Mouse (Mus musculus): ENCODE measurements around the gene Neu1. TPM values are rescaled to one million over a fixed set of nuclear protein-coding genes. Genes with fewer than 3 reads are reported as not detected.

Gene Neu1
- total RNA-seq (2021): 10 to 100 TPM; 43.8 to 47.2 TPM

DNA sequence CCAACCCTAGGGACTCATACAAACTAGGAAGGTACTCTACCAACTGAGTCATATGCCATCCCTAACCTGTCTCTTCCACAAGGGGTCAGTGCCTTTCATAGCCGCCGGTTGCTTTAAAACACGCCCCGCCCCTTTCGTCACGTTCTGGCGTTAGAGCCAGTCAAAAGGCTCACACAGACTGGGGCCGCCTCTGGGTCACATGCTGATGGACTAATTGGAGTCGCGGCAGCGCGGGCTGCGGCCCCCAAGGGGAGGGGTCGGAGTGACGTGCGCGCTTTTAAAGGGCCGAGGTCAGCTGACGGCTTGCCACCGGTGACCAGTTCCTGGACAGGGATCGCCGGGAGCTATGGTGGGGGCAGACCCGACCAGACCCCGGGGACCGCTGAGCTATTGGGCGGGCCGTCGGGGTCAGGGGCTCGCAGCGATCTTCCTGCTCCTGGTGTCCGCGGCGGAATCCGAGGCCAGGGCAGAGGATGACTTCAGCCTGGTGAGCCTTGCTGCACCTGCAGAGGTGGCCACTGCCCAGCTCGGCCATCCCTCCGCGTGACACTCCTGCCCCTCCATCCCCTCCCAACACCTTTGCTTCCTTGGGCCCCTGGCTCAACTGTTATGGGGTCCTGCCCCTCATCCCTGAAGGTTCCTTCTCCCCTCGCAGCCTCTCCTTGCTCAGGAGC lies at the start of gene Neu1:
TSS of gene Neu1 (plus strand) at position 193 of the 674 bp plus-strand sequence.
- intact Hi-C loops (cut with DNase I): no loop called here
- peak; percentile 95 to 97 for DNase-seq (ENCODE audit: low spot score in 2 of 2)

DNA sequence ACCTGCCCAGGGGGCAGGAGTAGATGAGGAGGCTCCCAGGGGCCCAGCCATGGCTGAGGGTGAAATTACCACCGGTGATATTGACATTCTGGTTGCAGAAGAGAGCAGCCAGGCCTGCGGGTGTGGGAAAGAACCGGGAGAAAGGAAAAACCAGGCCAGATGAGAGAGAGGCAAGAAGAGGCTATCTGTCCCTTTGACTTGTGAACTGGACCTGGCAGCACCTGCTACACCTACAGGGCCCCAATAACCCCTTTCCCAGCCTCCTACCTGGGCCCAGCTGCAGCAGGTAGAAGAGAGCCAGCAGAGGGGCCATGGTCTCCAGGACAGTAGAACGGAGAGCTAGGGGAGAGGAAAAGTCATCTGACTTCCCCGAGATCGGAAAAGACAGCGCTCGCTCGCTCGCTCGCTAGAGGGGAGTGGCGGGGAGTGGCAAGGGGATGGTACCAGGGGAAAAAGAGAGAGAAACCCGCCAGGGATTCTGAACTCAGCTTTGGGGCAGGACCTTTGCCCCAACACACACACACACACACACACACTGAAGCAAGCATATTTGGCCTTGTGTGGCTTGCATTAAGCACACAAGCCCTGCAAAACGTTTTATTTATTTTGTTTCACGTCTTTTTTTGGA lies 49.3 kb upstream of the Neu1 start, which contains the start of gene Gm20547:
TSS of gene Gm20547 (minus strand) at position 360 of the 628 bp plus-strand sequence.
- DNase-seq (ENCODE audit: low spot score in 2 of 2): no peak
- intact Hi-C loops (cut with DNase I): no loop called here

DNA sequence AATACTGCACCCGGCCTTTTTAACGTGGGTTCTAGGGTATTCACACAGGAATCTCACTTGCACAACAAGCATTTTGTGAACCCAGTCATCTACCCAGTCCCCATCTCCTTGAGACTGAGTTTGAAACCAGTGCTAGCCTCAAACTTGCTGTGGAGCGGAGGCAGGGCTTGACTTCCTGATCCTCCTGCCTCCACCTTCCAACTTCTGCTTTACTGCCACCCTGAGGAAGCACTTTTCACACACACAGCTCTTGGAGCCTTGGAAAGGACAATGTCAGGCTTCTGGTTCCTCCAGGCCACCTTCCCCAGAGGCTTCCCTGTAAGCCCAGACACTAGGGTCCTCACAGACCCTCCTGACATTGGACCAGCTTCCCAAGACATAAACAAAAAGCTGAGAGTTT lies 47.7 kb upstream of the Neu1 start:
- intact Hi-C loops (cut with DNase I): no loop called here
- no peak for DNase-seq (ENCODE audit: low spot score in 2 of 2)

- intact Hi-C loops (cut with DNase I): no loop called here
Measured at GRCm38 (mm10) chr17:34884704-34885103, 46.3 kb upstream of the Neu1 start.

GRCm38 (mm10) chr17:34885615-34886014 lies 45.4 kb upstream of the Neu1 start:
- intact Hi-C loops (cut with DNase I): no loop called here
- no peak for DNase-seq (ENCODE audit: low spot score in 2 of 2)

More at GRCm38 (mm10) chr17:34884704-34885103, 46.3 kb upstream of the Neu1 start:
- no peak for DNase-seq (ENCODE audit: low spot score in 2 of 2)

GRCm38 (mm10) chr17:34887942-34888341 lies 43.1 kb upstream of the Neu1 start:
- intact Hi-C loops (cut with DNase I): no loop called here
- DNase-seq (ENCODE audit: low spot score in 2 of 2): no peak

- no peak for DNase-seq (ENCODE audit: low spot score in 2 of 2)
- intact Hi-C loops (cut with DNase I): loop anchor here (5.0 kb wide), 2 partner anchors 38 to 53 kb away; partner anchors contain the start of genes Dxo, Nelfe, Skiv2l and Stk19
Measured at GRCm38 (mm10) chr17:34890074-34890743, 40.8 kb upstream of the Neu1 start.

DNA sequence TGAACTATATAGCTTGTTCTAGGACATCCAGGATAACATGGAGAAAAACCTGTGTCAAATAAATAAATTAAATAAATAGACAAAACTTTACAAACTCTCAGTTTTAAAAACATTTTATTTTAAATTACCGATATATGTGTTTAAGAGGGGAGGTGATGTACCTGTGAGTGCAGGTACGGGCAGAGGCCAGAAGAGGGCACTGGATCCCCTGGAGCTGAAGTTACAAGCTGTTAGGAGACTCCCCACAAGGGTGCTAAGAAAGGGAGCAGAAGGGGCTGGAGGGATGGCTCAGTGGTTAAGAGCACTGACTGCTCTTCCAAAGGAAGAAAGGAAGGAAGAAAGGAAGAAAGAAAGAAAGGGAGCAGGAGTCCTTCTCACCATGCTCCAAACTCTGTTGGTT lies 39.7 kb upstream of the Neu1 start:
- intact Hi-C loops (cut with DNase I): loop anchor here (5.0 kb wide), 2 partner anchors 39 to 54 kb away; partner anchors contain the start of genes Dxo, Nelfe, Skiv2l and Stk19

DNA sequence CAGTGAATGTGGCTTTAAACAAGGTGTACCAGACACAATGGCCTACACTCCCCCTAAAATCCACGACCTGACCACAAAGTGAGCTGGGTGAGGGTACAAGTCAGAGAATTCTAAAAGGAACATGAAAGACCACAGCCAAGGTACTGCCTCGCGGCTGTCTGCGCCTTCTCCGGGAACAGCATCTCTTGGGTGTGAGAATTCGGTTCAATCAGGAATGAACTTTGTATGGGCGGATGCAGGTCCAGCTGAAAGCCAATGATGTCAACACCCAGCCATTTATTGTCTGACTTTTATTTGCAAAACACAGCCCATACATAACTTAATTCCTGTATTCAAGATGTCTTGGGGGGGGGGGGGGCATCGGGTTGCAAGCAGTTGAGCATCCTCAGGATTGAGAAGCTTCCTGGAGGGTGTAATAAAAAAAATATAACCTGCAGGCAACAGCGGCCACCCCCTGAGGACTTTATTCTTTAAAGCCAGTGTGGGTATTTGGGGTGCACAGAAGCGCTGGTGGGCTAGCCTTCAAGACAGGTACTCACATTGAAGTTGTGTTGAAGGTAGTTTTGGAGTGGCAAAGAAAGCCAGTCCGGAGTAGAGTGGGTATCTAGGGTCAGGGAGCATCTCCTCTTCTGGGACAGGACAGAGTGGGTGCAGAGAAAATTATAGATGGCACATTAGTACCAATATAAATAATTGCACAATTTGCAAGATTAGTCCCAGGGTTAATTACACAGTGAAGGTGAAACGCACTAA lies 37.8 kb upstream of the Neu1 start:
- intact Hi-C loops (cut with DNase I): loop anchor here (5.0 kb wide), 2 partner anchors 41 to 56 kb away; partner anchors contain the start of genes Dxo, Nelfe, Skiv2l and Stk19
- DNase-seq (ENCODE audit: low spot score in 2 of 2): no peak

More for the DNA sequence above, 39.7 kb upstream of the Neu1 start:
- DNase-seq (ENCODE audit: low spot score in 2 of 2): no peak

DNA sequence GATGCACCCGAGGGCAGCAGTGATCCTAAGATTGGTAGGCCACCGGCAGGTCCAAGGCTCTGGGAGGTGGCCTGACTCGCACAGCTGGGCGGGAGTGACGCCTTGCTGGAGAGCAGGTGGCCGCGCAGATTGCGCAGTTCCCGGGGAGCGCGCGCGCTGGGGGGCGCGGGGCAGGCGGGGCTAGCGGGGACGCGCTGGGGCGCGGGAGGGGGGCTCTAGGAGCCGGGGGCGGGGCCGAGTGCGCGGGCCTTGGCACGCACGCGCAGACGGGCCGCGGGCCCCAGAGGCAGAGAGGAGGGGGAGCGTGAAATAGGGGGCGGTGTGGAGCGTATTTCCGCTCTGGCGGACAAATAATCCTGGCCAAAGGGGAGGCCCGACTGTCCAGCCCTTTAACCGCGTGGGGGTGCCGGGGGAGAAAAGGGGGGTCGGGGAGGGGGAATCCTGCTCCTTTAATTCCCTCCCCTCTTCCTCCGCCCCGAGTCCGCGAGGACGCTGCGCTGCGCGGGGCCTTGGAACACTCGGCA lies 36.9 kb upstream of the Neu1 start:
- intact Hi-C loops (cut with DNase I): loop anchor here (5.0 kb wide), 2 partner anchors 42 to 57 kb away; partner anchors contain the start of genes Dxo, Nelfe, Skiv2l and Stk19
- DNase-seq (ENCODE audit: low spot score in 2 of 2): peak; percentile 90 to 93

- peak; percentile 33 to 56 for DNase-seq (ENCODE audit: low spot score in 2 of 2)
- intact Hi-C loops (cut with DNase I): loop anchor here (5.0 kb wide), 5 partner anchors 43 to 342 kb away; partner anchors contain the start of genes Dxo, Nelfe, Nfkbil1 and Ppt2
Measured at GRCm38 (mm10) chr17:34894801-34895530, 36.1 kb upstream of the Neu1 start.

DNA sequence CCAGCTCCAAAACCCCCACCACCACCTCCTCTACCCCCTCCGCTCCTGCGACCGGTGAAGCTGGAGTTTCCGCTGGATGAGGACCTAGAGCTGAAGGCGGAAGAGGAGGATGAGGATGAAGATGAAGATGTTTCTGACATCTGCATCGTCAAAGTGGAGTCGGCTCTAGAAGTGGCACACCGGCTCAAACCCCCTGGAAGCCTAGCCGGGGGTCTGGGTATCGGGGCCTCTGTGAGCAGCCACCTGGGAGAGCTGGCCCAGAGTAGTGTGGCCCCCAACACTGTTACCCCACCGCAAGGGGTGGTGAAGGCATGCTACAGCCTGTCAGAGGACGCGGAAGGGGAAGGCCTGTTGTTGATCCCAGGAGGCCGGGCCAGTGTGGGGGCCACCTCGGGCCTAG lies 35.3 kb upstream of the Neu1 start:
- intact Hi-C loops (cut with DNase I): loop anchor here (5.0 kb wide), 3 partner anchors 57 to 342 kb away; partner anchors contain the start of genes Nfkbil1, Ppt2 and Prrt1
- DNase-seq (ENCODE audit: low spot score in 2 of 2): no peak

GRCm38 (mm10) chr17:34896366-34896765 lies 34.7 kb upstream of the Neu1 start:
- no peak for DNase-seq (ENCODE audit: low spot score in 2 of 2)
- intact Hi-C loops (cut with DNase I): loop anchor here (5.0 kb wide), 3 partner anchors 56 to 341 kb away; partner anchors contain the start of genes Nfkbil1, Ppt2 and Prrt1

GRCm38 (mm10) chr17:34897373-34898159 lies 33.5 kb upstream of the Neu1 start:
- DNase-seq (ENCODE audit: low spot score in 2 of 2): peak in 1 of 2 experiments; percentile 49
- intact Hi-C loops (cut with DNase I): loop anchor here (5.0 kb wide), 3 partner anchors 55 to 340 kb away; partner anchors contain the start of genes Nfkbil1, Ppt2 and Prrt1

GRCm38 (mm10) chr17:34898160-34898586 lies 32.9 kb upstream of the Neu1 start, which contains the start of the genes C2 and Ehmt2:
Gene C2 (minus strand): TSS chr17:34898265.
Gene Ehmt2 (plus strand): TSS chr17:34898469.
- intact Hi-C loops (cut with DNase I): loop anchor here (5.0 kb wide), 3 partner anchors 54 to 339 kb away; partner anchors contain the start of genes Nfkbil1, Ppt2 and Prrt1
- DNase-seq (ENCODE audit: low spot score in 2 of 2): peak; percentile 86 to 90

GRCm38 (mm10) chr17:34898706-34899052 lies 32.4 kb upstream of the Neu1 start:
- intact Hi-C loops (cut with DNase I): loop anchor here (5.0 kb wide), 3 partner anchors 54 to 339 kb away; partner anchors contain the start of genes Nfkbil1, Ppt2 and Prrt1
- DNase-seq (ENCODE audit: low spot score in 2 of 2): peak in 1 of 2 experiments; percentile 38

Measured in left cerebral cortex, postnatal 36 days (tissue).